8 mouse cellular contexts compared by ENCODE assay signal in genomic region chr5:143253186-143253880, GRCm38 (mm10). TPM values are rescaled to one million over a fixed set of nuclear protein-coding genes. Genes with fewer than 3 reads are reported as not detected.
DNase-seq lines count a peak whose midpoint lies in the region; ATAC-seq and TF ChIP-seq lines count a peak whose summit lies in the region.

No protein-coding gene starts in this region.

- peaks cover 75% of the 10 kb centered on the region for H3K27me3 ChIP-seq in kidney, embryonic 14.5 days (ENCODE audit: control insufficient read depth, insufficient read depth, low read length)
- peaks cover 76% of the 10 kb centered on the region for H3K27me3 ChIP-seq in neural tube, embryonic 13.5 days

- H3K4me3 ChIP-seq in kidney, embryonic 14.5 days (ENCODE audit: low read length): peak overlapping the region; percentile 46
- no peak overlapping the region for H3K4me3 ChIP-seq in cortical plate, adult 2 months (ENCODE audit: insufficient read depth, low read length)
- peak overlapping the region; percentile 29 for H3K4me3 ChIP-seq in neural tube, embryonic 13.5 days

- no peak for TF ChIP-seq CTCF in cortical plate, adult 2 months (IDR thresholded peaks at IDR 0.05; ENCODE audit: extremely low read depth, insufficient read depth, low read length)

- no peak overlapping the region for H3K27ac ChIP-seq in kidney, embryonic 14.5 days (ENCODE audit: low read depth, low read length)
- H3K27ac ChIP-seq in cortical plate, adult 2 months (ENCODE audit: insufficient read depth, low read length): peak overlapping the region; percentile 46; the same call in 1 of the 2 replicates
- no peak overlapping the region for H3K27ac ChIP-seq in neural tube, embryonic 13.5 days (replicated peaks)

- H3K9ac ChIP-seq in kidney, embryonic 14.5 days (ENCODE audit: low read depth, low read length): peak overlapping the region; percentile 35
- H3K9ac ChIP-seq in neural tube, embryonic 13.5 days: peak overlapping the region; percentile 31; the same call in 1 of the 2 replicates

- peak; percentile 26; the same call in 1 of the 2 replicates for ATAC-seq in kidney, embryonic 14.5 days (ENCODE audit: low FRiP score, low TSS enrichment)
- peak; percentile 32; the same call in 1 of the 2 replicates for ATAC-seq in neural tube, embryonic 13.5 days (ENCODE audit: low read depth)
- no peak for ATAC-seq in megakaryocyte-erythroid progenitor cell, adult 5-6 weeks (replicated peaks; ENCODE audit: low FRiP score, low TSS enrichment, poor library complexity, severe bottlenecking)

- no peak for DNase-seq in kidney, postnatal 14 days
- peak; percentile 10 for DNase-seq in Muller cell, postnatal 12 days (ENCODE audit: inconsistent ontology term)
- DNase-seq in induced T-regulatory cell, adult 2 months (ENCODE audit: low read depth): peak; percentile 17
- no peak for DNase-seq in ovary, postnatal 10 days (ENCODE audit: low spot score)

- H3K4me2 ChIP-seq in kidney, embryonic 14.5 days (replicated peaks; ENCODE audit: low read depth, low read length): peak overlapping the region; percentile 84
- H3K4me2 ChIP-seq in neural tube, embryonic 13.5 days: peak overlapping the region; percentile 55

- 7% methylated on average over 88 of the region's 103 CpGs for WGBS in kidney, embryonic 14.5 days
- 5% methylated on average over 103 of the region's 103 CpGs for WGBS in neural tube, embryonic 13.5 days

- peaks cover 7% of the 10 kb centered on the region; the same call in 1 of the 2 replicates for H3K36me3 ChIP-seq in kidney, embryonic 14.5 days (ENCODE audit: control insufficient read depth, insufficient read depth, low read length)
- H3K36me3 ChIP-seq in neural tube, embryonic 13.5 days: peaks cover 95% of the 10 kb centered on the region

- no peaks in the 10 kb centered on the region for H3K9me3 ChIP-seq in kidney, embryonic 14.5 days (ENCODE audit: control insufficient read depth, low read length)
- no peaks in the 10 kb centered on the region for H3K9me3 ChIP-seq in neural tube, embryonic 13.5 days

- peaks cover 21% of the 10 kb centered on the region for H3K4me1 ChIP-seq in kidney, embryonic 14.5 days (ENCODE audit: control insufficient read depth, insufficient read depth, low read length)
- no peaks in the 10 kb centered on the region for H3K4me1 ChIP-seq in cortical plate, adult 2 months (ENCODE audit: control insufficient read depth, insufficient read depth, low read length)
- peaks cover 25% of the 10 kb centered on the region for H3K4me1 ChIP-seq in neural tube, embryonic 13.5 days (replicated peaks)

- no peak for TF ChIP-seq POLR2A in cortical plate, adult 2 months (IDR thresholded peaks at IDR 0.05; ENCODE audit: extremely low read depth, insufficient read depth, low read length)

RNA-seq across cellular contexts. Expression of gene Zfp316, which starts 16.5 kb away (rescaled TPM):
- 2.2 and 2.5 TPM in 2 replicates for polyA plus RNA-seq in kidney, embryonic 14.5 days (2014; fragmentation: Nextera tagmentation; extraction: Ambion mirVana)
- 13.9 and 15.8 TPM in 2 replicates for polyA plus RNA-seq in cortical plate, adult 2 months (2012; rRNA removed)
- polyA plus RNA-seq in neural tube, embryonic 13.5 days (2015; fragmentation: Nextera tagmentation; extraction: Ambion mirVana): 10.1 and 10.5 TPM in 2 replicates
- 3.5 and 4.4 TPM in 2 replicates for total RNA-seq in megakaryocyte-erythroid progenitor cell, adult 5-6 weeks (2014; fragmentation: Nextera tagmentation)
- total RNA-seq in megakaryocyte-erythroid progenitor cell, adult 5-6 weeks (2017): 2.8 and 3.7 TPM in 2 replicates

RNA-seq across cellular contexts. Expression of gene Zfp12, which starts 18.4 kb away (rescaled TPM):
- polyA plus RNA-seq in kidney, embryonic 14.5 days (2014; fragmentation: Nextera tagmentation; extraction: Ambion mirVana): 11.4 and 19.6 TPM in 2 replicates
- polyA plus RNA-seq in cortical plate, adult 2 months (2012; rRNA removed): 21.9 and 22.7 TPM in 2 replicates
- 22.0 and 23.6 TPM in 2 replicates for polyA plus RNA-seq in neural tube, embryonic 13.5 days (2015; fragmentation: Nextera tagmentation; extraction: Ambion mirVana)
- total RNA-seq in megakaryocyte-erythroid progenitor cell, adult 5-6 weeks (2014; fragmentation: Nextera tagmentation): 12.6 and 15.6 TPM in 2 replicates
- total RNA-seq in megakaryocyte-erythroid progenitor cell, adult 5-6 weeks (2017): 10.6 and 17.4 TPM in 2 replicates

RNA-seq across cellular contexts. Expression of gene Spdye4a, which starts 26.6 kb away (rescaled TPM):
- polyA plus RNA-seq in kidney, embryonic 14.5 days (2014; fragmentation: Nextera tagmentation; extraction: Ambion mirVana): not detected in 2 replicates
- polyA plus RNA-seq in cortical plate, adult 2 months (2012; rRNA removed): 0.11 TPM in 1 of 2 replicates, not detected in the other
- polyA plus RNA-seq in neural tube, embryonic 13.5 days (2015; fragmentation: Nextera tagmentation; extraction: Ambion mirVana): not detected in 2 replicates
- not detected in 2 replicates for total RNA-seq in megakaryocyte-erythroid progenitor cell, adult 5-6 weeks (2014; fragmentation: Nextera tagmentation)
- not detected in 2 replicates for total RNA-seq in megakaryocyte-erythroid progenitor cell, adult 5-6 weeks (2017)

RNA-seq across cellular contexts. Expression of gene Zfp853, which starts 40.1 kb away (rescaled TPM):
- 0.06 and 0.08 TPM in 2 replicates for polyA plus RNA-seq in kidney, embryonic 14.5 days (2014; fragmentation: Nextera tagmentation; extraction: Ambion mirVana)
- polyA plus RNA-seq in cortical plate, adult 2 months (2012; rRNA removed): 10.4 and 11.8 TPM in 2 replicates
- 0.10 and 0.11 TPM in 2 replicates for polyA plus RNA-seq in neural tube, embryonic 13.5 days (2015; fragmentation: Nextera tagmentation; extraction: Ambion mirVana)
- not detected in 2 replicates for total RNA-seq in megakaryocyte-erythroid progenitor cell, adult 5-6 weeks (2014; fragmentation: Nextera tagmentation)
- not detected in 2 replicates for total RNA-seq in megakaryocyte-erythroid progenitor cell, adult 5-6 weeks (2017)

Comparison
In these comparisons a context has a peak if more than half of its experiments do, and no peak if none do; other contexts are left out.
1. DNase-seq: peak in Muller cell, postnatal 12 days (single experiment) and induced T-regulatory cell, adult 2 months (single experiment); none in kidney, postnatal 14 days (single experiment) and ovary, postnatal 10 days (single experiment).